Mouse (Mus musculus) frontal cortex, adult 2 months (tissue): ENCODE results near the gene Pxn. TPM values are rescaled to one million over a fixed set of nuclear protein-coding genes. Genes with fewer than 3 reads are reported as not detected.
"Not testable (repeated sequence)": the region's sequence is repeated elsewhere in the genome, so short reads cannot be mapped to it uniquely, and the experiment has no call there.

Experiments
- DNase-seq, 2 experiments: peaks; one replicate each; pipeline ENCODE4 v3.0.0; 2022; ENCODE audit warnings: low spot score in 1 of 2; ENCODE audit errors: extremely low spot score in 1 of 2
- polyA plus RNA-seq: library from polyadenylated mRNA; depleted of rRNA; stranded (reverse); fragments of >200 nt; gene quantifications from 2 replicates; pipeline ENCODE4 v1.2.3, GENCODE M21; 2012

Gene Pxn
- polyA plus RNA-seq, 1 experiment, result 36.9 TPM

DNA sequence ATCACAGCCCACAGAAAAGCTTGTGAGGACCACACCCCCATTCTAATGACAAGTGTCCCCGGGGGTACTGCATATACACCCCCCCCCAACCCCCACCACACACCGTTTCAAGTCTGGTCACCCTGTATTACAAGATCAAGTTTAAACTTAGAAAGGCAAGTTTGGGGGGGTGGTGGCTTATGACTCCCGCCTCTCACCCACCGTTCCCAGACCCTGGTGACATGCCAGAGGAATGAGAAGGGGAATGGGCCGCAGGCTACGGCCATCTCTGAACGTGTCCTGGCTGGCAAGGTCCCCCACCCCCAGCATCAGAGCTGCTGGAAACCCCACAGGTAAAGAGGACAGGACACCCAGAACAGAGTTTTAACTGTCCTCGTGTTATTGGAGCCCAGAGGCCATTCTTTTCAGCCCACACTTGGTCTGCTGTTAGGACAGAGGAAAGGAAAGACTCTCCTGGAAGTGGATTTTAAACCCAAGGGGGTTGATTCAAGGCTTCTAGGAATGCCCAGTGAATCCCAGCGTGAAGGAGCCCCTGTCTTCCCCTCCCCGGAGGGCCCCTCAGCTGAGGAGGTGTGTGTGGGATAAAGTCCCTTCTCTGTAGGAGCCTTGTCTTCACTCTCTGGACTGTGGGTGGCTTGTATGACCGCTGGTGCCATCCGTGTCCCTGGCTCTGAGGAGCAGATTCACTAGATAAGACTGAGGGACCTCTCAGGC lies 948 bp downstream of the Pxn start:
- DNase-seq, result no peak

- no peak for DNase-seq
Measured at GRCm38 (mm10) chr5:115507981-115508858, 1.7 kb downstream of the Pxn start.

DNA sequence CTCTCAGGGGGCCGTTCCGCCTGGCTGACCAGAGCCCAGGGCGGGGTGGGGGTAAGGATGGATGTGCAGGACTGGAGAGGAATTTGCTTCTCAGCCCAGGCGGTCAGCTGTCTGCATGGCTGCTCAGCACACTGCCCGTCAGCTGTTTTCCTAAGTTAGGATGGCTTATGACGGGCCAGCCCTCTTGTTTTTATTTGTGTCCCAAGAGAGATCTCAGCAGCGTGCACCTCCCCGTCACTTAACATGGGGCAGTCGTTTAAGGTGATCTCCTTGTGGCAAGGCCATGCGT lies 2.3 kb downstream of the Pxn start:
- DNase-seq, result no peak

DNA sequence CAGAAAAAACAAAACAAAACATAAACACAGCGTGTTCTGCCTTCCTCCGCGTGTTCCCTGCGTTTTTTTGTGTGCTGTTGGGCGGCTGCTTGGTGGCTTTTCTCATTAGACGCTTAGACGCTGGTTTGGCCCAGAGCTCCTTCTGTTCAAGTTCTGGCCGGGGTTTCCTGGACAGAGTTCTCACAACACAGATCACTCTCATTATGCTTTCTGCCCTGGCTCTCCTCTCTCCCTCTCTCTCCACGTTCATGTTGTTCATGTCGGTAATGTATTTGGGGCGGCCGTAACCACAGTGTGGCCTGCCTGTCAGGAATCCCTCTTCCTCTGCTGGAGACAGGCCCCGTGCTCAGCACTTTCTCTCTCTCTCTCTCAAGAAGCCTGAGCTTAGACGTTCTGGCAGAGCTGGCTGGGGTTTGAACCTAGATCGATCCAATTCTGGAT lies 2.9 kb downstream of the Pxn start:
- DNase-seq, result no peak

GRCm38 (mm10) chr5:115509790-115510689 lies 3.6 kb downstream of the Pxn start:
- DNase-seq, result no peak

GRCm38 (mm10) chr5:115512375-115512774 lies 5.9 kb downstream of the Pxn start:
- no peak for DNase-seq

- no peak for DNase-seq
Measured at GRCm38 (mm10) chr5:115513246-115513645, 6.8 kb downstream of the Pxn start.

DNA sequence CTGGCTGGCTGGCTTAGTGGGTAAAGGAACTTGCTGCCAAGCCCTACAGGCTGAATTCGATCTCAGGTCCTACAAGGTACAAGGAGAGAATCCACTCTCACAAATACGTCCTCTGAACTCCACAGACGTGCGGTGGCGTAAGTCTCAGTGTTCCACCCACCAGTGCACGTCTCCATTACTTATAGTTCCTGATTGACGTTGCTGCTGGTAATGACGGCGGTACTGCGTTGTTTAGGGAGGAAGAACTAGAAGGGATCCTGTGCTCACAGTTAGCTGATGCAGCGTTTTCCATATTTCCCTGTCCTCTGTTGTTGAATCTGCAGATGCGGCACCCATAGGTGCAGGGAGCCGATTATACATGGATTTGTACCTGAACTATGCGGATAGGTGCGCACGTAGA lies 7.2 kb downstream of the Pxn start:
- no peak for DNase-seq

GRCm38 (mm10) chr5:115514346-115514745 lies 7.9 kb downstream of the Pxn start:
- DNase-seq, result no peak

GRCm38 (mm10) chr5:115514896-115515587 lies 8.6 kb downstream of the Pxn start:
- DNase-seq, result peak in 1 of 2 experiments; percentile 45

GRCm38 (mm10) chr5:115516081-115516907 lies 9.8 kb downstream of the Pxn start:
- DNase-seq, result no peak

DNA sequence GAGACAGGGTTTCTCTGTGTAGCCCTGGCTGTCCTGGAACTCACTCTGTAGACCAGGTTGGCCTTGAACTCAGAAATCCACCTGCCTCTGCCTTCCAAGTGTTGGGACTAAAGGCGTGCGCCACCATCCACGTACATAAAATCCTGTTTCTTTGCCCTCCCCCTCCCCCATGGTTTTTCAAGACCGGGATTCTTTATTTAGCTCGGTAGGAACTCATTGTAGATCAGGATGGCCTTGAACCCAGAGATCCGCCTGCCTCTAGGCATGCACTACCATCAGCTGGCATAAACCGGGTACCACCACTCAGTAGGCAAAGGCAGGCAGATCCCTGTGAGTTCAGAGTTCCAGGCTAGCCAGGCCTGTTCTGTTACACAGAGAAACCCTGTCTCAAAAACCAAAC lies 10.4 kb downstream of the Pxn start:
- no peak for DNase-seq

DNA sequence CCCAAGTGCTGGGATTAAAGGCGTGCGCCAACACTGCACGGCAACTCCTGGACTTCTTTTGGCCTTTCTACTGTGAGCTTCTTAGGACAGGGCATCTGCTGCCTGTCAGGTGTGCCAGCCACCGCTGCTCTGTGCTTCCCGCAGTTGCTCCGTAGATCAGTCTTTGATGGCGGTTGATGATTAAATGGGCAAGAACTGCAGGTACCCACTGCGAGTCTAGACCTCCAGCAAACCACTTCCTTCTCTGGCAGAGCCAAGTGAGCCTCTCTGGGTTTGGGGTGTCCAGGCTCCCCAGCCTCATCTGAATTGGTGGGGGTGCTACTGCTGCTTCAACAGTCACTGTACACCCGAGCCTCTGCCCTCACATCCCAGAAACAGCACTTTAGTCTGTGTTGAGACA lies 11.0 kb downstream of the Pxn start:
- DNase-seq, result no peak

- DNase-seq, result not testable (repeated sequence)
Measured at GRCm38 (mm10) chr5:115518214-115518613, 11.7 kb downstream of the Pxn start.

GRCm38 (mm10) chr5:115520325-115520869 lies 13.9 kb downstream of the Pxn start:
- no peak for DNase-seq

GRCm38 (mm10) chr5:115521553-115522461 lies 15.3 kb downstream of the Pxn start:
- DNase-seq, result no peak

DNA sequence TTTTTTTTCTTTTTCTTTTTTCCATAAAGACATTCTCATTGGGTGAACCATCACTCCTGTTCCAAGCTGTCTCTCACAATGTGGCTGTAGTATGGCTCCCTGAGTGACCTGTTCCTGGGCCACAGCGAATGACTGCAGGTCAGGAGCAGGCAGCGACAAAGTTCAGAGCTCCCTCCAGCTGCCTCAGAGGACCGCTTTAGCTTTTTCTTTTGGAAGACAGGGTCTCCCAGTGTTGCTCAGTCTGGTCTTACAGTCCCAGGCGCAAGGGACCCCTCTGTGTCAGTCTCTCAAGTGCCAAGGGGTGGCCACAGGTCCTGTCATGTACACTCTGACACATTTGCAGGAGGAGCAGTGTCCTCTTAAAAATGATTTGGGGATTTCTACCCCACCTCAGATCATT lies 16.1 kb downstream of the Pxn start:
- no peak for DNase-seq

- no peak for DNase-seq
Measured at GRCm38 (mm10) chr5:115522981-115523499, 16.6 kb downstream of the Pxn start.
